Comparison of ENCODE assay signal across 8 mouse cellular contexts in the genomic region with DNA sequence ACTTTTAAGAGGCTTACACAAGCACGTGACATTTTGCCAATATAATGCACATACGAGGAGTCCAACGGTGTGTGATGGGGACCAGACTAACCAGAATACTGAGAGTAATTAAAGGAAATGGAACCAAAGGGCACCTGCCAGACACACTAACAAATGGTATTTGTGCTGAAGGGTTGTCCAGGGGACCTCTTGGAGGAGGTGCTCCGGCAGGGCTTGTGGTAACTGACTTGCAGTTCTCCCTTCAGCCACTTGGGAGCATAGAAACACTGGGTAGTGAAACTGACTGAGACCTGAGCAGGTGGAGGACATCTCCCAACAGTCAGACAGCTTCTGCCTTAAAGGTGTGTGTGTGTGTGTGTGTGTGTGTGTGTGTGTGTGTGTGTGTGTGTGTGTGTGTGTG.
A peak's percentile ranks its signal among the peaks of the same experiment; 100 is the strongest.
DNase-seq lines count a peak whose midpoint lies in the region; ATAC-seq and TF ChIP-seq lines count a peak whose summit lies in the region.

No protein-coding gene starts in this region.

- no peaks in the 10 kb centered on the region for H3K36me3 ChIP-seq in forebrain, embryonic 10.5 days (replicated peaks)
- H3K36me3 ChIP-seq in liver, postnatal 0 days (replicated peaks; ENCODE audit: insufficient read depth, low read length): no peaks in the 10 kb centered on the region
- no peaks in the 10 kb centered on the region for H3K36me3 ChIP-seq in neural tube, embryonic 15.5 days

- H3K4me1 ChIP-seq in bone marrow macrophage, adult 2 months (ENCODE audit: control insufficient read depth, insufficient read depth, low read length): peaks cover 2% of the 10 kb centered on the region; the same call in 1 of the 2 replicates
- peaks cover 47% of the 10 kb centered on the region for H3K4me1 ChIP-seq in forebrain, embryonic 10.5 days
- peaks cover 12% of the 10 kb centered on the region for H3K4me1 ChIP-seq in liver, postnatal 0 days (ENCODE audit: insufficient read depth)
- H3K4me1 ChIP-seq in neural tube, embryonic 15.5 days: peaks cover 17% of the 10 kb centered on the region

- TF ChIP-seq CTCF in bone marrow macrophage, adult 2 months (IDR thresholded peaks at IDR 0.05; ENCODE audit: low read depth, low read length): peak; percentile 25; the same call in 1 of the 2 replicates
- TF ChIP-seq CTCF in liver, postnatal 0 days (IDR thresholded peaks at IDR 0.05; ENCODE audit: low read depth): peak; percentile 85

- intact Hi-C loops in heart, postnatal 10 days (cut with DNase I): loop anchor here (2.0 to 5.0 kb wide), 3 partner anchors 41 to 104 kb away; no protein-coding TSS in a partner anchor

- peak overlapping the region; percentile 2; the same call in 1 of the 2 replicates for H3K4me2 ChIP-seq in liver, postnatal 0 days (ENCODE audit: low read depth, low read length)
- peak overlapping the region; percentile 28 for H3K4me2 ChIP-seq in neural tube, embryonic 15.5 days

- TF ChIP-seq POLR2A in bone marrow macrophage, adult 2 months (IDR thresholded peaks at IDR 0.05; ENCODE audit: borderline replicate concordance, low read depth, low read length): no peak

- H3K9ac ChIP-seq in liver, postnatal 0 days (replicated peaks): no peak overlapping the region
- H3K9ac ChIP-seq in neural tube, embryonic 15.5 days (replicated peaks): no peak overlapping the region

- ATAC-seq in liver, postnatal 0 days: peak; percentile 78
- peak; percentile 15; the same call in 1 of the 2 replicates for ATAC-seq in neural tube, embryonic 15.5 days (ENCODE audit: low FRiP score)

- no peaks in the 10 kb centered on the region for H3K27me3 ChIP-seq in forebrain, embryonic 10.5 days (ENCODE audit: poor library complexity, severe bottlenecking)
- H3K27me3 ChIP-seq in liver, postnatal 0 days (ENCODE audit: insufficient read depth, low read length): no peaks in the 10 kb centered on the region
- H3K27me3 ChIP-seq in neural tube, embryonic 15.5 days (replicated peaks): no peaks in the 10 kb centered on the region

- TF ChIP-seq EP300 in liver, postnatal 0 days (IDR thresholded peaks at IDR 0.05; ENCODE audit: low read depth): no peak

- DNase-seq in CD8-positive naive resting alpha-beta T cell, adult 2 months (ENCODE audit: low read depth in 2 of 2, low spot score in 2 of 2): peak; percentile 20 to 49
- peak; percentile 46 for DNase-seq in forebrain, embryonic 10.5 days (ENCODE audit: extremely low spot score, low spot score)
- DNase-seq in heart, postnatal 10 days: peak; percentile 85 to 86
- DNase-seq in kidney, postnatal 36 days: peak; percentile 86 to 90
- DNase-seq in liver, postnatal 0 days: peak; percentile 74
- DNase-seq in thymus, postnatal 10 days (ENCODE audit: low spot score in 2 of 2): peak; percentile 51 to 65

- WGBS in forebrain, embryonic 10.5 days: 29% methylated on average over 4 of the region's 4 CpGs
- 23% methylated on average over 4 of the region's 4 CpGs for WGBS in liver, postnatal 0 days (ENCODE audit: insufficient replicate concordance)
- 23% methylated on average over 4 of the region's 4 CpGs for WGBS in neural tube, embryonic 15.5 days

- no peaks in the 10 kb centered on the region for H3K9me3 ChIP-seq in forebrain, embryonic 10.5 days
- H3K9me3 ChIP-seq in liver, postnatal 0 days (ENCODE audit: low read length): no peaks in the 10 kb centered on the region
- no peaks in the 10 kb centered on the region for H3K9me3 ChIP-seq in neural tube, embryonic 15.5 days (replicated peaks)

- H3K4me3 ChIP-seq in bone marrow macrophage, adult 2 months (ENCODE audit: insufficient read depth, low read length): no peak overlapping the region
- H3K4me3 ChIP-seq in forebrain, embryonic 10.5 days: no peak overlapping the region
- H3K4me3 ChIP-seq in liver, postnatal 0 days (ENCODE audit: low read depth, low read length): no peak overlapping the region
- H3K4me3 ChIP-seq in neural tube, embryonic 15.5 days (replicated peaks): no peak overlapping the region

- H3K27ac ChIP-seq in bone marrow macrophage, adult 2 months (ENCODE audit: insufficient read depth, low read depth, low read length): no peak overlapping the region
- H3K27ac ChIP-seq in forebrain, embryonic 10.5 days: no peak overlapping the region
- no peak overlapping the region for H3K27ac ChIP-seq in liver, postnatal 0 days (ENCODE audit: low read depth)
- H3K27ac ChIP-seq in neural tube, embryonic 15.5 days (replicated peaks): no peak overlapping the region

Comparison
In these comparisons a context has a peak if more than half of its experiments do, and no peak if none do; other contexts are left out.
1. DNase-seq: peak in every context shown above with its lines; median percentile 88 in kidney, postnatal 36 days; 86 in heart, postnatal 10 days; 74 in liver, postnatal 0 days; 58 in thymus, postnatal 10 days; 46 in forebrain, embryonic 10.5 days; 34 in CD8-positive naive resting alpha-beta T cell, adult 2 months.